Mouse (Mus musculus): ENCODE measurements around the gene Pum2.

- TF ChIP-seq POLR2A (IDR thresholded peaks at IDR 0.05; ENCODE audit: borderline replicate concordance, insufficient read depth, low read length) (no peak), CTCF (IDR thresholded peaks at IDR 0.05; ENCODE audit: borderline replicate concordance, insufficient read depth, low read depth, low read length) (no peak)
These were observed 34.9 kb downstream of the Pum2 start for GRCm38 (mm10) chr12:8708876-8709275.
